Mouse (Mus musculus) cerebellum, adult 11-12 months (tissue): Measurements from ENCODE around the gene Olfr1090.

Source experiments
- DNase-seq: peaks from one replicate; pipeline ENCODE4 v3.0.0; 2022

Olfr1090 gene

GRCm38 (mm10) chr2:86758893-86759292 lies at the start of gene Olfr1090:
Gene Olfr1090 (minus strand): TSS chr2:86758993.
- DNase-seq, result no peak

- no peak for DNase-seq
Observed at GRCm38 (mm10) chr2:86782179-86782578, 23.4 kb upstream of the Olfr1090 start, which contains the start of gene Olfr1093. Gene Olfr1093 (plus strand): TSS chr2:86782479.

GRCm38 (mm10) chr2:86761050-86761449 lies 2.3 kb upstream of the Olfr1090 start:
- DNase-seq, result no peak

- DNase-seq, result no peak
Observed at GRCm38 (mm10) chr2:86733601-86734000, 25.2 kb downstream of the Olfr1090 start, which contains the start of gene Olfr1089. Gene Olfr1089 (minus strand): TSS chr2:86733701.
